Mouse (Mus musculus) kidney, postnatal 25 days (tissue): ENCODE measurements around the gene Farsb.

Experiments
- DNase-seq, 2 experiments: peaks; one replicate each; pipeline ENCODE4 v3.0.0; 2021; ENCODE audit warnings: mixed read lengths in 2 of 2

Gene Farsb

DNA sequence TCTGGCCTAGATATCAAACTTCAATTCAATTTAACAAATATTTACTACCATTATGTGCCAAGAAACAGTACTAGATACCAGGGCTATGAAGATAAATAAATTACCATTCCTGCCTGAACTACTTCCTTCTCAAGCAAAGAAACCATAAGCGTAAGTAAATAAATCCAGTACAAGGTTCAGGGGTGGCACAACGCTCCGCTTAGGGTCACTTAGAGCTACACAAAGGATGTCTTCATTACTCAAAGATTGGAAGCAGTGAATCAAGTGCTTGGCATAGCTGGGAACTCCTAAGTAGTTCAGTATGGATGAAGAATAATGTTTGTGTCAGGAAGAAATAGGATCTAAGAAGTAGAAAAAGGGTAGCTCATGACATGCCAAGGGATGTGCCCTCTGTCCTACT lies 5.3 kb downstream of the Farsb start:
- no peak for DNase-seq

DNA sequence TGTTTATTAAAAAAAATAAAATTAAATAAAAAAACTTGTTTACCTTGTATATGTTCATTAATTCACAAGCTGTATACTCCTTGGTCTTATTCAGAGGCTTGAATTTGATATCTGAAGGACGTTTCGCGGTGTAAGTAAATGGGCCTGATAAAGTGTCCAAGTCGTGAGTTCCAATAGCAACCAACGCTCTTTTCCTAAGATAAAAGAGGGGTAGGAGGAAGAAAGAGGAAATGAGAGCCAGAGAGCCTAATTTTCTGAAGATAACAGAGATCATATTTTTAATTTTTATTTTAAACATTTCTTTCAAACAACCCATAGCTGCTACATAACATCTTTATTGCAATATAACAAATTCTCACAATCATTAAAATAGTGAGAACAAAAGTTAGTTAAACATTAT lies 16.3 kb downstream of the Farsb start:
- DNase-seq = no peak

DNA sequence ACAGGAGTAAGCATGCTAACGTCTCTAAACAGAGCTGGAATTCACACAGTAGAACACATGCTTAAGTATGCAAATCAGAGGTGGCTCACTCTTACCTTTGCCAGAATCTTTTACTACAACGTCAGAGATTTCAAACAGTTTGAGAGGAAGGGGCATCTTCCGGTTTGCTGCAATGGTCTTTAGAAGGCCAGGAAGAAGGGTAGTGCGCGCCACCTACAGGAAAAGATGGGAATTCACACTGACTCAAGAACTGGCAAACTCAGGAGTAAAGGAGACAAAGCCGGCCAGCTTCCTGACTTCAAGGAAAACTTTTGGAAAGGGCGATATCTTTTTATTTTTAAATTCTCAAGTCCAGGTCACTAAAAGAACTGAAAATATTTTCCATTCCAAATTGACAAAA lies 34.0 kb downstream of the Farsb start:
- peak in 1 of 2 experiments; percentile 60 for DNase-seq

DNA sequence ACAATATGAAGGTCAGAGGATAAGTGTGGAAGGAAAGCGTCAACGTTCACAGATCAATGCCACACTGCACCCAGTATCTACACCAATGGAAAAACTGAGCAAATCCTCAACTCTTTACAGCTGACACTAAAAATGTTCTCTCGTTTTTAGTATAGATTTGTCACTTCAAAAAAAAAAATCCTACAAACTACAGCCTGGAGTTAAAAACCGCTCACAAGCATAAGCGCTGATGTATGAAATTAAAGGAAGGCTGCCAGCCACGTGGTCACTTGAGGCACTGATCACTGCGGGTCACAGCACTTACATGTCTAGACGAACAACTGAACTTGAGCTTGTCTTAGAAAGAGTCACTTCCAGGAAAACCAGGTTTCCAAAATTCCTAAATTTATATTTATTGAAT lies 34.8 kb downstream of the Farsb start:
- peak in 1 of 2 experiments; percentile 35 for DNase-seq

DNA sequence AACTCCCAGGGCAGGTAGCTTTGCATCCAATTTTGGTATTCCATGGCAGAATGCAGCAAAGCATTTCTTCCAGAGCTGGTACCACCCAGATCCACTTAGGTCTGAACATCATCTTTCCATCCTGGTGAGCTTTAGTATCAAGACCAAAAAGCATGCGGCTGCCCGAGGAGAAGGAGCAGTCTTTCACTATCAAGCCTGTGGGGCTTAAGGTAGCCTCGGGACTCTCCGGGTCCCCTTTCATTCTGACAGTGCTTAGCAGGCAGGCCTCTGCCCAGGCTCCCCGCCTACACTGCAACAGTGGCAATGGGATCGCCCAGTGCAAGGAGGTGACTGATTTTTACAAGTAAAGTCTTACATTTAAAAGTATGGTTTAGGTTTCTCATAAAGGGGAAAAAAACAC lies 36.2 kb downstream of the Farsb start:
- DNase-seq = no peak

DNA sequence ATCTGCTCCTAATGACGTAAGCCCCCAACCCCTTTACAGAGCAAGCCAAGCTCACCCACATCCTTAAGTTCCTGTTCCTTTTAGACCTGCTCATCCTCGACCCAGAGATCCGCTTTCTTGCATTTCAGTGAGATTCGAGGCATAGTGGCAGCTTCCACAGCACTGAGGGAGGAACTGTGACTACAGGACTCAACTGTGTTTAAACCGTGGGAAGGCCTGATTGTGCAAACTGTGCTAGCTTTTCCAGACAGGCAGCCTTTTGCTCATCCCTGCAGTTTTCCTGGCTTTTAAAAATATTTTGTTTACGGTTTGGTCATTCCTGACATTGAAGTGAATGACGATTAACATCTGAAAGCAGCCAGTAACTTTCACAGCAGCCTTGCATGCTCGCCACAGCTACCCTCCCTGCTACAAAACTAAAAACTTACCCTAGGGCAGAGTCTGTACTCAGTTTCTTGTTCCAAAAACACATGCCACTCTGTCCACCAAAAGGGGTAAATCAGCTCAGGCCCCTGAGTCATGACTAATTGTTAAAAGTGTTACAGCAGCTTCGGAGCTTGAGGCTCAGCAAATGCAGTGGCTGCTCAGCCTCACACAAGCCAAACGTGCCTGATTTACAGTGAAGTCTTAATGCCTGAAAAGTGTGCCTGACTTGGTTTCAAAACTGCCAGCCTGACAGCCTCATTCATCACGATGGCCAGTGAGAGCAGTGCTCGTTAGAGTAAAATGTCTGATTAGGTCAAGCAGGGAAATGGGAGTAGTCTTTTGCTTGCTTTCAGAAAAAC lies 37.4 kb downstream of the Farsb start:
- DNase-seq = no peak

DNA sequence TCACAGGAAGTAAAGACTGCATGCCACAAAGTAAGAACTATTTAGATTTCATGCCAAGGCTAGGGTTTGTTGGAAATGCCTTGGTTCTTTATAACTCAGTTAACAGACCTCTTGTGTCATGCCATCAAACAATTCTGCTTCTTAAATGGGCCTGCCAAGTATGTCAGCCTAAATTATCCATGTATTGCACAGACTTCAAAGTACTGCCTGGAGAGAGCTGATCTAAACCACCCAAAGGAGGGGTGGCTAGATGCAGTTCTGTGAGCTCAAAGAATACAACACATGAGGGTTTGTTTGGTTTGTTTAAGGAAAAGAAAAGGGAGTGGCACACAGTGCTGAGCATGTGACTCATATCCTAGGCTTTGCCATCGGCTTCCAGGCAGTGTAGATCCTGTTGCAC lies 40.6 kb downstream of the Farsb start:
- DNase-seq = no peak

DNA sequence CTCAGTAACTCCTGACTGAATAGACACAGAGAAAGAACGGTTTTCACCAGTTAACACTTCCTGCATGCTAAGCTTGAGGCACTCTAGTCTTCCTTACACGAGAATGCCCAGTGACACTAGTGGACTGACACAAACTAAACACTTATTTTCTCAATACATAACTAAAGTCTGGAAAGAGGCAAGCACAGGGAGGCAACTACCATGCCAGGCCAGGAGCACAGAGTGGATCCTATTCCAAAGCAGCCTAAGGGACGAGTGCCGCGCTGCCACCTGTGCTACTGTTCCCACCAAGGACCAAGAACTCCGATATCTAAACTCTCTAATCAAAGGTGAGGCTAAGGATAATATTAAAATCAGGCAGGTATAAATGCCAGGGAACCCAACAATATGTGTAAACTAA lies 42.0 kb downstream of the Farsb start:
- no peak for DNase-seq

DNA sequence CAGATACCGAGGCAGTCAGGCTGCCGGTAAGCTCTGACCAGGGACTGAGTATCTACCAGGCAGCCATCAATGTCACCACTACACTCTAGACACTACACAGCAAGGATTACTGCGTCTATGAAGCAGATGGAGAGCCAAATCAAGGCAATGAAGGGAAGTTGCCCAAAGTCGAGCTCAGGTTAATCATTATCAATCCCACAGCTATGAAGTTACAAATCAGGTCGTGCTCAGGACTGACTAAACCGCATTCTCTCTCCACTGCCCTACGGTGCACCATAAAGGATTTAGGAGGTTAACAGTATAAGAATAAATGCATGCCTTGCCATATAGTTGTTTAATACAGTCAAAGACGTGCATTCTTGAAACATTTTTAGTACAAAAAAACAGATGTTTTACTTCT lies 42.5 kb downstream of the Farsb start:
- DNase-seq = peak in 1 of 2 experiments; percentile 25

DNA sequence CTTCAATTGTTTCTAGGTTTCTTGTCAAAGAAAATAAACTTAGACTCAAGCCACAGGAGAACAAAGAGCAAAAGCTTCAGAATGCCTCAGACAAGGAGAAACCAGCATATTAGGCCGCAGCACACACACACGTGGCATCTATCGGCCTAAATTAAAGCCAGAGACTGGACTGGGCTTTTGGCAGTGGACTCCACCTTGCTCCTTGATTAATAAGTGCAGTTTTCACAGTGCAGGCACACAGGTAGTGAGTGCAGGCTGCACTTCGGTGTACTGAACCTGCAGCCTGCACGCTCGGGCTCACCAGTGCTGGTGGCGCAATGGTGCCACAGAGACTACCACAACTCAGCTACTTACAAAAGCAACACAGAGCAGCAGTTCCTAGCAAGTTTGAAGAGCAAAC lies 45.6 kb downstream of the Farsb start:
- no peak for DNase-seq

DNA sequence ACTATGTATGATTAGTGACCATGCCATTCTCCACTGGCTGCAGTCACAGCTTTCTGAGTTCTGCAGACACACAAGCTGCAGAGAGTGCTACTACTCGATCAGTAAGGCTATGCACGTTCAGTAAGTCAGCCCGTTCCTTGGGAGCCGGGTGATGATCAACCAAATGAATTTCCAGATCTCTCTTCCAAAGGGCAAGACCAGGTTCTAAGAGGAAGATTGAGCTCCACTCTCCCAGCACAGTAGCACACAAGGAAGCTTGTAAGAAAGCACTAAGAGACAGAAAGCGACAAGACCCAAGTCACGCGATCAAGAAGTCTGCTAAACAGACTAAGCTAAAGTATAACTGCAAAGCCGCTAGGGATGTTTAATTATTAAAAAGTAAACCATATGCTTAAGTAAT lies 48.0 kb downstream of the Farsb start:
- DNase-seq = peak; percentile 60 to 75

DNA sequence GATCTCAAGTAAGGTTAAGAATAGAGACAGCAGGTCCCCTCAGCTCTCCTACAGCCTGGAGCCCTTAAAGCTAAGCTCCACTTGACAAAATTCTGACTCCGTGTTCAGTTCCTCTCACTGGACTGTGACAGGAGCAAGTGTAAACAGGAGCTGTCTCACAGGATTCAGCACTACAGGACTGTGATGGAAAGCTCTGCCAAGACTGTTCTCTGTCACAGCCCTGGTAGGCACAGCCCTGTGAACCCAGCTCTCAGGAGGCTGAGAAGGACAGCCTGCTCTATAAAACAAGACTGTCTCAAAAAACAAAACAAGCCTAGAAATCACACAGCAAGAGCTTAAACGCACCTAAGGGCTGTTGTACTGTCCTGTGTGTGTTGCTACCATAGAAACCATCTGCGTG lies 51.5 kb downstream of the Farsb start:
- DNase-seq = no peak

DNA sequence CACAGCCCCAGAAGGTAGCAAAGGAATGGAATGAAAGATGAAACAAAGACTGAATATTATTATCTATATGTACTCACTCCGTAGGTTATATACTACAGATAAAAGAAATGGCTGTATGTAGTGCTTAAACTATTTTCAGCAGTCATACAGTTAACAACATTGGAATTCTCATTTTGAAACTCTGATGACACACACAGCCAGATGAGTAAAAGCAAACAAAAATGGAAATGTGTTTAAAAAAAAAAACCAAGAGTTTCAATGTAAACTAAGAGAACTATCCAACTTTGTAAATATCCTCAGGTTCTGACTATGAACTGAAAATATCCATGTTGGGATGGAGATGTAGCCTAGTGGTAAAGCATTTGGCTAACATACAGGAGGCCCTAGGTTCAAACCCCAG lies 52.3 kb downstream of the Farsb start:
- DNase-seq = no peak

DNA sequence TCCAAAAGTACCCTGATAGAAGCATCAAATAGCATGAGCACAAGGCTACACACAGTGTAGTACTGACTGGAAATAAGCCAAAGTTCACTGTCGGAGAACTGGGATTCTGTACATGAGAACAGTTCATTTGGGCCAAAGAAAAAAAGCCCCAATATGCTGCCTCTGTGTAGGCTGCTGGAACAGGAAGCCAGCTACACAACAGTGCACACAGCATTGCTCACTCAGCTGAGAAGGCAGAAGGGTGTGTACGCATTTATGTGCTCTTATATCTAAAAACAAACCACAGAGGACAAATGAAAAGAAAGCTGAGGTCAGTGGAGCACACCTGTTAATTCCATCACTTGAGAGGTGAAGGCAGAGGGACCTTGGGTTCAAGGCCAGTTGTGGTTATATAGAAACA lies 52.7 kb downstream of the Farsb start:
- no peak for DNase-seq

DNA sequence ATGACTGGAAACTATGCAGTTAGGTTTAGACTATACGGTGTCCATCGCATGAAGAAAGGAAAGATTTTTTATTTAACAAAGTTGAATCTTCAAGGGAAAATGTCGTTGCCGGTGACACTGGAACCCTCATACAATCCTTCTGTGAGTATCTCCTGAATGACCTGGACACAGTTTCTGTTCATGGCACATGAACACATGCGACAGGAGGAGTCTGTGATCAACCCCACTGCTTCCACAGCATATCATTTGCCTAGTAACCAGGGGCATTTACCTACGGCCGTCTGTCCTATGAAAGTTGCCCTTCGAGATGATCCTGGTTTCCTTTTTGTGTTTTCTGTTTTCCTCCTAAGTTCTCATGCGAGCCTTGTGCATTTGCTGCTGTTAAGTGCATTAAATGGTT lies 55.2 kb downstream of the Farsb start:
- DNase-seq = no peak

DNA sequence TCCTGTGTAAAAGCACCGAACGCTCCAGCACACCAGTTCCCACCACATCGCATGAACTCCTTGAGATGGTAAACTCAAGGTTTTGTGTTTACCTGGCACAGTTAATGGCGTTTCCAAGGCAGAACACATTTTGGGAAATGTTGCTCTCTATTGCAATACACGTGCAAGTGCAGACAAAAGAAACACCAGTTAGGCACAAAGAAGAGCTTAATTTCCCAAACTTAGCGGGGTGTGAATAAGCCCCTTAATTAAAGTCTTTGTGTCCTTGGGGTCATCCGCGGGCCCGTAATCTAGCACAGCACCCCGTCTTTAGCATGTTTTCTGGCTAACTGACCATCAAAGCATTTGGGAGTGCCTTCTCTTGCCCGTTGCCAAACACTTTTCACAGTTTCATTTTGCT lies 59.8 kb downstream of the Farsb start:
- no peak for DNase-seq

DNA sequence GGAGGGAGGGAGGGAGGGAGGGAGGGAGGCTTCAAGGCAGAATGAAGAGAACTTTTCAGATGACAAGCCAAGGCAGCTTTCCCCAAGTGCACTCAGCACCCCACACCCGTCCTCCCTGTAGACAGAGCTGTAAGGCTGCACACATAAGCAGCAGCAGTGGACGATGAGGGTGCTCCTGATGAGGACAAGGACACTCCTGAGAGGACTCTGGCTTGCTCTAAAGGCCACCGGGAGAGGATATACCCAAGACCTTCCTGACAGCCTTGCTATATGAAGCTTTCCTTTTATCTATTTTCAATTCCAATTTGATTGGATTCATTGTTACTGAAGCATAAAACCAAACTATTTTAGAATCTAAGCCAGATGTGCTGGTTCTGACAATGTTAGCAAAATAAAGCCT lies 61.9 kb downstream of the Farsb start:
- DNase-seq = no peak

DNA sequence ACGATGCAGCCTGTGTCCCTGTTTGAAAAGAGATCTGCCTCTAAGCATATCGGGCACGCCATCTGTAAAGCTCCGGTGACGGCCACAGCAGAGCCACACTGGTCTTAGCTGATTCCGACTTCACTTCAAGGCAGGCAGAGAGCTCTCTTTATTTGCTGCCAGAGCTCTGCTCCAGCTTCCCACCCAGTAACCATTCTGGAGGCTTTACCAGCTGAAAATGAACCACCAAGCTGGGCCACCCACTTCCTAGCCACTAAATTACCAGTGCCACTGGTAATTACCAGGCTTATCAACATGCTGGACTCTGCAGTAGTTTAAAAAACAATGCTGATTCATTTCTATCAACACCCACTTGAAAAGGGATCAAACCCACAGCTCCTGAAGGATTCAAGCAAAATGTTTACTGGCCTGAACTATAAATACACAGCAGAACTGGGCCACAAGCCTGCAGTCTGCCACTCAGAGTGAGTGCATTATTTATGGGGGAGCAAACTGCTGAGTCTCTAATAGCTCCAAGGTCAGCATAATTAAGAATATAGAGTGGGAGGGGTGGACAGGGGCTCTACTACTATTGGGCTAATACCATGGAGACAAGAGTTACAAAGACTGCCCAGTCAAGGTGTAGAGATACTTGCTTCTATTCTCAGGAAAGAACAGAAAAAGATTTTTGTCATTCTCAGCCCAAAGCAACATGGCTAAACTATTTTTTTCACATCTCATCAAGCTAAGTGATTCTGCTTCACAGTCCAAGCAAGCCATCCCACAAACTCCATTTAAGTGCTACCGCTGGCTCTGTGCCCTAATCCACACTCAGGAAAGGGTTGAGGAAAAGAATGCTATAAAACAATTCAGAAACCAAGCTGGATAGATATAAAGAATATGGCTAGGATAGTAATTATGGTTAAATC lies 62.6 kb downstream of the Farsb start:
- DNase-seq = no peak

DNA sequence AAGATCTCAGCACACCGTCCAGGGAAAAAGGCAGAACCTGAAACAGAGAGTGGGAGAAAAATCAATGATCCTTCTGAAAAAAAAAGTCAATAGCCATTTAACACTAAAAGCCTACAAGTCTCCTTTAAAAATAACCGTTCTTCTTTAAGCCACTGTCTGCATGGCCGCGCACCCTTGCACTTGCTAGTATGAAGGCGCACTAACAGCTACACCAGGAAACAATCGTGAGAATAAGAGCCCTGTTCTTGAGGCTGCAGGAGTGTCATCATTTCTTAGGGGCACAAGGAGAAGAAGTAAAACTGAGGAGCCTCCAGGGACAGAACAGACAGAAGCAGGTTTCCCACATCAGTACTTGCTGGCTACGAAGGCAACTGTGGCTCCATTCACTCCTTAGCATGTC lies 63.4 kb downstream of the Farsb start:
- DNase-seq = no peak

DNA sequence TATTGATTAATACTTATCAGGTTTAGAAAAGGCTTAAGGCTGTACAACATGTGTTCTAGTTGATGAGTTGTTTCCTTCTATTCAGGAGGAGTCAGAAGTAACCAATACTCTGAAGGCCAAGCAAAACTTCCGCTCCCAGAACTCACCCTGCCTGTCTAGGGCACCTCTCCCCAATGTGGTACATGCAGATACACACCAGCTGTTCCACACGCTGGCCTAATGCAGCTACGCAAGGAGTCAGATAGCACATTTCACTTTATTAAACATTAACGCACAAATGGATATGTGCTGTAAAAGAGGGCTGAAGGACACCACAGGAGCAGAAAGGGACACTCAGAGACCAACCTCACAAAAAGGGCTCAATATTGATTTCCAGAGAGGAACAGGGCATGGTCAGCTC lies 63.8 kb downstream of the Farsb start:
- no peak for DNase-seq

DNA sequence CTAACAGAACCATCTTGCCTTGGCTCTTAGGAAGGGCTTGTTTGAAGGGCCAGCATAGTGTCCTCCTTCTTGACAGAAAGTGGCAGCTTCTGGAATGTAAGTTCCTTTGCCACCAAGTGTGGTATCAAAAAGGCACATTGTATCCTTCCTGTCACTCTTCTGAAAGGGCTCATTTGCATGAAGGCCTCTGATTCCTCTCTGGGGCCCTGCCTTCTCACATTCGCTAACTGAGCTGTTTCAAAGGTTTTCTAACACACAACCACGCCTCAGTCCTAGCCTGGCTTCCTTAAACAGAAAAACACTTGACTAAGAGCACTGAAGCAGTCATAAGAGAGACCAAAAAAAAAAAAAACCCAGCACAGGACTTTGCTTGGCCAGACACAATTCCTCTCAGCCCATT lies 66.1 kb downstream of the Farsb start:
- DNase-seq = no peak

DNA sequence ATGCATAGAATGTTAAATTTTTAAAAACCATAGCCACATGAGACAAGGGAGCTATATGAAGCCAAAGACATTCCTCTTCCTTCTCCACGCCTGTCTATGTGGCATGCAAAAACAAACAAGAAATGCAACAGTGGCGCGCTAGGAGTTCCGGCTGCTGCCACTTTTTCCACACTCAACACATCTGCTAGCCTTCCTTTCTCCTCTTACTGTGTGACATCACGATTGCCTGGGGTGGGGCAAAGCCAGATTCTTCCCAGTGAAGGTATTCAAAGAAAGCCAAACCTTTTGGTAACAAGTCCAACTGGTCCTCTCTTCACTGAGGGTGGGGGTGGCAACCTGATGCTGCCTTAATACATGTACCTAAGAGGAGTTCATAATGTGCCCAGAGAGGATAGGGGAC lies 66.9 kb downstream of the Farsb start:
- no peak for DNase-seq

DNA sequence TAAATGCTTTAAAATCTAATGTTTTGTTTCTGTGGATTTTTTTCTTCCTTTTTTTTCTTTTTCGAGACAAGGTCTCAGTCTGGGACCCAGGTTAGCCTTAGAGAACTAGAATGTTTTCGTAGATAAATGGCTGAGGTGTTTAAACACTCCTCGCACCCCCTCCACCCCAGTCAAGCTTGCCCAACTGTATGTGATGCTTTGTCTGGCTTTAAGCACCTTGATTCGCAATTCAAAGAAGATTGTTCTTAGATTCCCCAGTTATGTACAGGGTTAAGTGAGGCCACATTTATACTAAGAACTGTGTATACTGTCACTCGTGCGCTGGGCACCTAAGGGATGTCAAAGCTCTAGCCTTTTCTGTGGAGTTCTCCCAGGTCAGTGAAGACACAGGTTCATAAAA lies 68.4 kb downstream of the Farsb start:
- no peak for DNase-seq

DNA sequence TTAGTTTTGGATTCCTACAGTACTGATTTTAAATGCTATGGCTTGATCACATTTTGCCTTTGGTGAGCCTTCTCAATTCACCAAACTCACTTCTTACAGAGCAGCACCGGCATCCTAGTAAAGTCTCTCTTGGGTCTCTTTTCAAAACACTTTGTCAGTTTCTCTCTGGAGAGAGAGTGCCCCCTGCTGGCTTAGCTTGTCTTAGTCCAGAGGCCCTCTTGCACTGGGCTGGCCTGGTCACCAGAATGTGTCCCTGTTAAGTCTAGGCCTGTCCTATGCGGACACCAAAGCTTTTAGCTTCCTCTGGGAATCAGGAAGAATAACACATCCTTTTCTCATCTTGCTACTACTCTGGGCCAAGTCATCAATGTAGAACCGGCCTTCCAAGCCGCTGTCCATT lies 69.1 kb downstream of the Farsb start:
- peak; percentile 76 to 91 for DNase-seq
